Mouse (Mus musculus) frontal cortex, postnatal 10 days (tissue): ENCODE data around the gene Rabepk.
"Not testable (repeated sequence)": the region's sequence is repeated elsewhere in the genome, so short reads cannot be mapped to it uniquely, and the experiment has no call there.

Experiments used
- DNase-seq, 2 experiments: peaks; one replicate each; pipeline ENCODE4 v3.0.0; 2022; ENCODE audit warnings: low spot score in 2 of 2, mixed read lengths in 1 of 2

Gene Rabepk

DNA sequence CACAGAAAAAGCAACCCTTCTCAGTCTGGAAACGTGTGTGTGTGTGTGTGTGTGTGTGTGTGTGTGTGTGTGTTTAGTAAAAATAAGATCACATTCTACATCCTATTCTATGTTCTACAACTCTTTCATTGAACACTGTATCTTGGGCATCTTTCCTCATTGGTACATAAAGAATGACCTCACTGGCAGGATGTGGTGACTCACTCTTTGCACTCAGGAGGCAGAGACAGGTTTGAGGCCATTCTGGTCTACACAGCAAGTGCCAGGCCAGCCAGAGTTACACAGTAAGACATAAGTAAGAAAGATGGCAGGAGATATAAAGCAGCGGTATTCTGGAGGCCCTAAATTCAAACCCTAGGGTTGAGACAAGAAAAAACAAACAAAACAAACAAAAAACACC lies 36.8 kb downstream of the Rabepk start:
- no peak for DNase-seq

DNA sequence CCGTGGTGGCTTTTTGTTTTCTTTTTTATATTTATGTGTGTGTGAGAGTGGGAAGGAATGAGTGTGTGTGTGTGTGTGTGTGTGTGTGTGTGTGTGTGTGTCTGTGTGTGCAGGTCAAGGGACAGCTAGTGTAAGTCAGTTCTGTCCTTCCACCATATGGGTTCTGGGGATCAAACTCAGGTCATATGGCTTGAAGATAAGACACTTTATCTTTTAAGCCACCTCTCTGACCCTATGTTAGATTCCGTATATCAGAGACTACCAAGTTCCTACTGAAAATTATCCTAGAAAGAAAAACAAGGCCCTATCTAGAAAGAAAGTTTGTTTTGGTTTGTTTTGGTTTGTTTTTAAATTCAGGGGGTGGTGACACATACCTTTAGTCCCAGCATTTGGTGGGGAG lies 37.5 kb downstream of the Rabepk start:
- no peak for DNase-seq

DNA sequence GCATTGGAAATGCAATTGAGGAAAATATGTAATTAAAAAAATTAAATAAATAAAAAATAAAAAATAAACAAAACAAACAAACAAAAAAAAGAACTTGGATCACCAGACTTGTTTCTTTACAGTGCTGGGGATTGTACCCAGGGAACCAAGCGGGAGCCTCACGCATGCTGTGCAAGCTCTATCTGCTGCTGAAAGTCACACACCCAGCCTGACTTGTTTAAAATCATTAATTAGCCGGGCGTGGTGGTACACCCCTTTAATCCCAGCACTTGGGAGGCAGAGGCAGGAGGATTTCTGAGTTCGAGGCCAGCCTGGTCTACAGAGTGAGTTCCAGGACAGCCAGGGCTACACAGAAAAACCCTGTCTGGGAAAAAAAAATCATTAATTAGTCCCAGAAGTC lies 38.4 kb downstream of the Rabepk start:
- not testable (repeated sequence) for DNase-seq

DNA sequence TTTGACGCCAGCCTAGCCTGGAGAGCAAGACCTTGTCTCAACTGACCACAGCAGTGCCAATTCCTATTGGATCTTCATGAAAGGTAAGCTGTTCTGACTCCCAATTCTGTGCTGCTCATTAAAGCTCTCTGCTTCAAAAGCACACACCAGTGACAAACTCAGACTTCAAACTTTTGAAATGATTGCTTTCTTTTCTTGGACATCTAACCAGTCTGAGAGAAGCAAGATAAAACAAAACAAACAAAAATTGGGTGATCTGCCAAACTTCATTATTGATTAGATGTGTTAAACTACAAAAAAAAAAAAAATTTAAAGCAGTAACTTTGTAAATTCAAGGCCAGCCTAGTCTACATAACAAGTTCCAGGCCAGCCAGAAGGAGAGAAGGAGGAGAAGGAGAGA lies 42.4 kb downstream of the Rabepk start:
- DNase-seq, result no peak

DNA sequence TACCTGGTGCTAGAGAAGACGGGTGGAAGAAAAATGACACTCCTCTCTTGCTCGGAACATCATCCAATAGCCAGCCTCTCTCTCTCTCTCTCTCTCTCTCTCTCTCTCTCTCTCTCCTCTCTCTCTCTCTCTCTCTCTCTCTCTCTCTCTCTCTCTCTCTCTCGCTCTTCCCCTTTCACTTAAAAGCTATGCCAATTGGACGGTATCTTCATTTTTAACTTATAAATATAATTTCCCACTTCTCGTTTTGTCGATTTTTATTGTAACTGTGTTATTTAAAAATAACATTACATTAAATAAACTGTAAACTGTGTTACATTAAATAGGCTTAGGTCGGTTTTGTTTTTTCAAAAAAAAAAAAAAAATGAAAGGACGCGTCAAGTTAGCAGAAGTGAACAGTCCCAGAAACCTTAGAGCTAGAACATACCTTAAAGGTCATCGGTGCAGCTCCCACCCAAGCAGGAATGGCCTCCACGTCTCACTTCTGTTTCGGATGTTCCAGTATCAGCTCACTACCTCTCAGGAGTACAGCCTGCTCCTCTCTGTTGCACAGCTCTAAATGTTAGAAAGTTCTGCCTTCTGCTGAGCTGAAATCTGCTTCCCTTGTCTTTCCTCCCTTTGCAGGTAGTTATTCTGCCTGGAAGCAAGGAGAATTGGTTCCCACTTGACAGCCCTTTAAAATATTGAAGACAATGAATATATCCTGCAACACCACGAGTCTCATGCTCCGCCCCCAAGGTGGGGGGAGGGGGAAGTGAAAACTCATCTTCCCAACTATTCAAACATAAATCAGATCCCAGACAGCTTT lies 45.0 kb downstream of the Rabepk start, which contains the start of gene Gapvd1:
TSS of gene Gapvd1 (minus strand) at position 682 of the 808 bp plus-strand sequence.
- DNase-seq, result no peak

DNA sequence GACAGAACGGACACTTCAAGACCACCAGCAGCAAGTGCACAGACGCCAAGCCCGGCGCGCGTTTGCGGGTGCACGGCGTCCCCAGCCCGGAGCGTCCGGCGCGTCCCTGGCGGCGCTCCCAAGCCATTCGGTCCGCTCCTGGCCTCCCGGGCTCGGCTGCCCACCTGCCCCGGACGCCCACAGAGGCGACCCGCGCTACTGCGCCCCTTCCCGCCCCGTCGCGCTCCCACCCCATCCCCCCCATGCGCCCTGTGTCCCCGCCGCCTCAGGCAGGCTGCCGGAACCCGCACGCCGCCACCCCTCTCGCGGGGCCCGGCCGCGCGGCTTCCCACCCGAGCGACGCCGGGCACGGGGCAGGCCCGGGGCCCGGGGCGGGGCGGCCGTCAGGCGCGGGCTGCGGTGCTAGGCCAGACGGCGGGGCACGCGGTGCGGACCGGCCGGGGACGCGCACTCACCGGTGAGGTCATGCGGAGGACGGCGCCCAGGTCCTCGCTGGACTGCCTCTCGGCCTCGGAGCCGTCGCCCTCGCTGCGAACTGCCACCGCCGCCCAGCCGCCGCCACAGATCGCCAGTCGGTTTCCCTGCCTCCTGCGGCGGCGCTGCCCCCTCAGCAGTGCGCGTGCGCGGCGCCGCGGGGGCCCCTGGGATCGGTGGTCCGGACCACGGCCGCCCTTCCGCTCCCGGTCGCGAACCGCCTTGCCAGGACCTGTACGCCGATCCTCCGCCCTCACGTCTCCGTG lies 45.7 kb downstream of the Rabepk start:
- DNase-seq, result peak; percentile 72 to 80

DNA sequence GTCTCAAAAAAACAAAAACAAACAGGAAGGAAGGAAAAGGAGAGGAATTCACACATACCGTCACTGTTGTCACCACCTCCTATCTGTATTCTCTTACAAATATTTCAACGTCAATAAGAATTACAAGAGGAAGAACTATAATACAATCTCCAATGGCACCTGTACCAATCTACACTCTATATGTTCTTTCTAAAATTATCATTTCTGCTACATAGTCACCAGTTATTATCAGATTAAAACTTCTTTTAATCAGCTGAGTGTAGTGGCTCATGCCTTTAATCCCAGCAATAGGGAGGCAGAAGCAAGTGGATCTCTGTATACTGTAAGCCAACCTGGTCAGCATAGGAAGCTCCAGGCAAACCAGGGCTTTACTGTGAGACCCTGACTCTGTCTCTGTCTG lies 49.5 kb downstream of the Rabepk start:
- no peak for DNase-seq

DNA sequence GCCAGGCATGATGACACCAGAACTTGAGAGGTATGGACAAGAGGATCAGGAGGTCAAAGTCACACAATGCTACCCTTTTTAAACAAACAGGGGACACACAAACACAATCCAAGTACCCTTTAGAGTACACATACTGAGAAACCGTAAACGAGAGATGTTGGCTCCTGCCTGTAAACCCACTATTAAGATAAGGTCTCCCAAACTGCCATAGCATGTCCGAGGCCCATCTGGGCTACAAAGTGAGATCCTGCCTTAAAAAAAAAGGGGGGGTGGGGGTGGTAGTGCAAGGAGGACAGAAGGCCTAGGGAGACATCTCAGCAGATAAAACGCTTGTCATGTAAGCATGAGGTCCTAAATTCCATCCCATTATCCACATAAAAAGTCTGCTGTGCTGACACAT lies 51.2 kb downstream of the Rabepk start:
- no peak for DNase-seq

DNA sequence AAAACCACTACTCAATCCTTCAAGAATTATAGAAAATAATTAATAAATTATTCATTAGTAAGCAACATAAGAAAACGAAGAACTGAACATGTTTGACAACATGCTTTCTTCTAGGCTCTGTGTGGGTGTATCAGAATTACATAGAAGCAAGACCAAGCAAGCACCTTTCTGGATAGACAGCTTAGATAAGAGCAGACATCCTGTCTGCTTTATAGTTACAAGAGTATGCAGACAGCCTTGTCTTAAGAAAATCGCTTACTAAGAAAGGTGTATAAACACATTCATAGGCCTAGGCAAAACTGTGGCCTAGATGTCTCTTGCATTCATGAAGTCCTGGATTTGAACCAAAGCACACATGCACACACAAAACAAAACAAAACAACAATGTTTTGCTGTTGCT lies 54.0 kb downstream of the Rabepk start:
- no peak for DNase-seq

DNA sequence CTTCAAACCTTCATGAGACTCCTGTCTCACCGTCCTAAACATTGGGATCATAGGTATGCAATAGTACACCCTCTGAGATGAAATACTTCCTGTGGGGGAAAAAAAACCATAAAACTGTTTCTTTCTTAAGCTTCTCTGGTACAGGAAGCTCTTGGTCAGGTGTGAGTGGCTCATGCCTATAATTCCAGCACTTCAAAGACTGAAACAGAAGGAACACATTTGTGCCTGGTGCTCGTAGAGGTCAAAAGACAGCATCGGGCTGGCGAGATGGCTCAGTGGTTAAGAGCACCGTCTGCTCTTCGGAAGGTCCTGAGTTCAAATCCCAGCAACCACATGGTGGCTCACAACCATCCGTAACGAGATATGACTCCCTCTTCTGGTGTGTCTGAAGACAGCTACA lies 55.2 kb downstream of the Rabepk start:
- DNase-seq, result no peak

DNA sequence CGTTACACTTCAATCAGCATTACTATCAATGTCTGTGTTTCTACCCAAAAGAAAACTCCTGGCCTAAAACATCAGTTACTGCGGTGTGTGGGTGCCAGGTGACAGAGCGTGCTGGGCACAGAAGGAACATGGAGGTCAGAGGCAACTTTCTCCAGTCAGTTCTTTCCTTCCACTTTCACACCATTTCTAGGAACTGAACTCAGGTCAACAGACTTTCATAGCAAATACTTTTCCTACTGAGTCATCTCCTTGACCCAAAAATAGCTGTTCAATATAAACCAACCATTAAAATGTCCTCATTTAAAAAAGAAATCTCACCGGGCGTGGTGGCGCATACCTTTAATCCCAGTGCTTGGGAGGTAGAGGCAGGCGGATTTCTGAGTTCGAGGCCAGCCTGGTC lies 57.0 kb downstream of the Rabepk start:
- DNase-seq, result no peak

DNA sequence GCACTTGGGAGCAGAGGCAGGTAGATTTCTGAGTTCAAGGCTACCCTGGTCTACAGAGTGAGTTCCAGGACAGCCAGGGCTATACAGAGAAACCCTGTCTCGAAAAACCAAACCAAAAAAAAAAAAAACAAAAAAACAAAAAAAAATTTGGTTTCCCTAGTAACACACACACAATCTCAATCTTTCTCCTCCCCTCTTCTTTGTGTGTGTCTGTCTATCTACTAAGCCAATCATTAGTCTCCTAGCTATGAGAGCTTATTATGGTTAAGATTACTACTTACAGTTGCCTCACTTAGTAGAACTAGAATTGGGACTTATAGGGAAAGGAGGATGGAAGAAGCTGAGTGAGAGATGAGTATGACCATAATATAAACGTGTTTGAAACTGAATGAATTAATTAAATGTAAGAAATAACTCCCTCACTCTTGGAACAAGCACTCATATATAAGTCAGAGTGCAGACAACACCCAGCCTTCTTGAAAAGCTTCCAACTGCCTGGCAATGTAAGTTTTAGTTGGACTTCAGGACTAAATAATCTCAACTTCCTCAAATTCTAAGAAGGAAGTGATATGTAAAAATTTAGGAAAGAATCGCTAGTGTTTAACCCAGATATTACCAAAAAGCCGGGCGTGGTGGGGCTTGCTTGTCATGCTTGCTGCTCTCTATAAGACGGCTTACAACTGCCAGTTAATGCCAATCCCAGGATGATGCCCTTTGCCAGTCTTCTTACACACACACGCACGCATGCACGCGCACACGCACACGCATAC lies 58.1 kb downstream of the Rabepk start:
- DNase-seq, result no peak

DNA sequence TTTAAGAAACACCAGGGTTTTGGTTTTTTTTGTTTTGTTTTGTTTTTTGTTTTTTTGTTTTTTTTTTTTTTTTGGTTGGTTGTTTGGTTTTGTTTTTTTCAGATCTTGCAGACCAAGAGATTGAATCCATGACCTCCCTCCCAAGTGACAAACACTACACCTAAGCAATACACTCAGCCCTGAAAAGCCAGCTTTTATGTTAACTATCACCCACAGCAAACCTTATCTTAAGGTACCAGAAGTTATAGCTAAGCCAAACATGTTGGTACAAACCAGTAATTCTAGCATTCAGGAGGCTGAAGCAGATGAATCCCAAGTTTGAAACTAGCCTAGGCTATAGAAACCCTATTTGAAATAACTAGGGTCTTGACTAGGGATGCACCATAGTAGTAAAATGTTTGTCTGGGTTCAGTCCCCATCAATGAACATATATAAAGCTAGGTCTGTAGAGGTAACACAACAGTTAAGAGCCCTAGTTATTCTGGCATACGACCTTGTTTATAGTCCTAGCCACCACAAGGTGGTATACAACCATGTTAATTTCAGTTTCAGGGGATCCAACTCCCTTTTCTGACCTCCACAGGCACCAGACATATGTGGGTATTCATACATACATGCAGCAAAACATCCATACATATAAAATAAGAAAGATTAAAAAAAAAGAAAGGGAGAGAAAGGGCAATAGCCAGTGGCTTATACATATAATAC lies 59.9 kb downstream of the Rabepk start:
- DNase-seq, result no peak

DNA sequence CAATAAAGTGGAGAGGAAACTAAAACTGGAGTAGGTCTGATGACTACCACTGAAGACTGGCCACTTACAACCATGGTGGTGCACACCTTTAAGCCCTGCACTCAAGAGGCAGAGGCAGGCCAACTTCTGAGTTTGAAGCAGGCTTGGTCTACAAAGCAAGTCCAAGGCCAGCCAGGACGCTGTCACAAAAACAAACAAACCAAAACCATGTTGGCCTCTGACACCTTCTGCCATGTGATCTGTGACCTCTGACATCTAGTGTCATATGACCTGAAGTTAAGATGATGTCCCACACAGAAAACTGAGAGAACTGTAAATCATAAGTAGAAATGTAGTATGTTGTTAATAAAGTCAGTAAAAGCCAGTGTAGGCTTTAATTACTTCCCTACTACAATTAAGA lies 61.8 kb downstream of the Rabepk start:
- DNase-seq, result no peak

DNA sequence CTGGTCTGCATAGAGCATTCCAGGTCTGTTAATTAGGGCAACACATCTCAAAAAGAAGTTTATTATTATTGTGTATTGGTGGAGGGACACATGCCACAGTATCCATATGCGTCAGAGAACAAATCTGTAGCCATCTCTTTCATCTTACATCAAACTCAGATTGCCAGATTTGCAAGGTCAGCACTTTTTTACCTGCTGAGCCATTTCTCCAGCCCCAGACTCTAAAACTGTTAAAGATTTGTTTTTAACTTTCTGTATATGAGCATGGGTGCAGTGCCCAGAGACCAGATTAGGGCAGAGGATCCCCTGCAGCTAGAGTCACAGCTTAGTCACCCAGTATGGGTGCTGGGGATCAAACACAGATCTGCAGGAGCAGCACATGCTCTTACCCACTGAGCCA lies 63.1 kb downstream of the Rabepk start:
- DNase-seq, result no peak
